Mouse (Mus musculus): ENCODE measurements at regions not wholly inside any gene's neighbourhood (a gene's known extent, or its start where the extent isn't known, plus 50 kb on each side); places are given as distances from the start of the nearest gene placed in this dataset.

- in situ Hi-C loops (cut with MboI, MseI): no loop called here
These were observed 69.2 kb upstream of the Gdf10 start for GRCm38 (mm10) chr14:33854181-33854580.

GRCm38 (mm10) chr14:33856992-33857391 lies 66.4 kb upstream of the Gdf10 start:
- in situ Hi-C loops (cut with MboI, MseI): no loop called here

DNA sequence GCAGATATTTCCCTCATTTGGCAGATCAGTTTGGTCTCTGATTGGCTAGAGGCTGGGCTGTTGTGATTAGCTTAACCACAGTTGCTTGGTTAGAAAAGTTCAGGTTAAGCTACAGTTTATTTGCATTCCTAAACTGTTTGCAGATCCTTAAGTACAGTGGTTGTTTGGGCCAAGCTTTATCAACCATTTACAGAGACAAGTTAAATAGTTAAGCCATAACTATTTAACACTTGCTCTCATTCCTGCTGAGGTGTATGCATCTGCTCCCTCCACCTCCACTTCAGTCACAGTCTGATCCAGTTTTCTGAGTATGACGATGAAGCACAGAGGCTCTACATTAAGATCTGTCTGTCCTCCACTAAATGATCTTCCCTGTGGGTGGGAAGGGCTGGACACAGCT lies 58.6 kb upstream of the Gdf10 start:
- in situ Hi-C loops (cut with MboI, MseI): no loop called here

GRCm38 (mm10) chr14:33865746-33866145 lies 57.6 kb upstream of the Gdf10 start:
- in situ Hi-C loops (cut with MboI, MseI): no loop called here

- in situ Hi-C loops (cut with MboI, MseI): no loop called here
These were observed 55.7 kb upstream of the Gdf10 start for GRCm38 (mm10) chr14:33867674-33868073.

All from T-helper 2 cell (primary cell).